Mouse (Mus musculus): Measurements from ENCODE around the gene Apob.
"Not testable (repeated sequence)": the region's sequence is repeated elsewhere in the genome, so short reads cannot be mapped to it uniquely, and the experiment has no call there.

Apob gene

DNA sequence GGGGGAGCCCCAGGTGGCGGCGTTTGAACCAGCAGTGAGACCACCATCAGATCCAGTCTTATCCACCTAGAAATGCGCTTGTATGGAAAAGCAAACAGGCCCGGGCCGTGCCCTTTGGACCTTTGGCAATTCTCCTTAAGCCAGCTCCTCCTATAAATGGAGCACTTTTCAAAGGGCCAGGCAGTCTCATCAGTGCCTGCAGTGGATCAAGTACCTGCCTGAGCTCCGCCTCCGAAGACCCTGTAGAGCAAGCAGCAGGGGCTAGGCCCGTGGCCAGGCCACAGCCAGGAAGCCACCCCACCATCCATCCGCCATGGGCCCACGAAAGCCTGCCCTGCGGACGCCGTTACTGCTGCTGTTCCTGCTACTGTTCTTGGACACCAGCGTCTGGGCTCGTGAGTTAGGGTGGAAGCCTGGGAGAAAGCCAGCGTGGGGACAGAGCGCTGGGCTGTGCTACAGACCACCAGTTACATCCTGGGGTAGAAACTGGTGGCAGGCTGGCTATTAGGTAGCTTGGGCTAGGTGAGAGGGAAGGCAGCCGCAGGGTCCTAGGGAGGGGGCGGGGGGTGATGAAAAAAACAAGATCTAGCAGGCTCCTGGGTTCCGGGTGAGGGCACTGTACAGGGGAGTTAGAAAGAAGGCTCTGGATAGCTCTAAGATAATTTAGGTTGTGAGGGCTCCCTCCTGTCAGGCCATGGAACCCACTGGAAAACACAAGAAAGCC is at the start of gene Apob:
Gene Apob (plus strand): TSS at position 183 of the 724 bp plus-strand sequence.
- DNase-seq (ENCODE audit: low read depth), result no peak

DNA sequence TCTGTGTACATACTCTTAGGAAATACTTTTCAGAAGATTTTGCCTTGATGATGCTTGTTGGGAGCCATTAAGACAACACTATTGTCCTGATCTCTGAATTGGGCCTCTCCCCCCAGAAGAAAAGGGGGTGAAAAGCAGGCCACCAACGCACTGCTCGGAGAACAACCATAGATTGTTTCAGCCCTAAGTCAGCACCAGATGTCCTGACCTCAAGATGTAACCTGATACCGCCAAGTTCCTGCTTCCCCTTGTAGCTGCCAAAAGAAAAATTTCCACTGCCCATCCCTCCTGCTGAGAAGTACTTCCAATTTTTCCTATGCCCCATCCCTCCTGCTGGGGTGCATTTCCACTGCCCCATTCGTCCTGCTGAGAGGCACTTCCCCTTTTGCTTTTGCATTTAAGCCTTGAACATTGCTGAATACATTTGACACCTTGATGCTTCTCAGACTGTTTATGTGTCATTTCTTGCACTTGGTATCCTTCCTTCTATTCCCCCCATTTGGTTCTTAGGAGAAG is 45.0 kb upstream of the Apob start:
- no peak for DNase-seq (ENCODE audit: low read depth)

DNA sequence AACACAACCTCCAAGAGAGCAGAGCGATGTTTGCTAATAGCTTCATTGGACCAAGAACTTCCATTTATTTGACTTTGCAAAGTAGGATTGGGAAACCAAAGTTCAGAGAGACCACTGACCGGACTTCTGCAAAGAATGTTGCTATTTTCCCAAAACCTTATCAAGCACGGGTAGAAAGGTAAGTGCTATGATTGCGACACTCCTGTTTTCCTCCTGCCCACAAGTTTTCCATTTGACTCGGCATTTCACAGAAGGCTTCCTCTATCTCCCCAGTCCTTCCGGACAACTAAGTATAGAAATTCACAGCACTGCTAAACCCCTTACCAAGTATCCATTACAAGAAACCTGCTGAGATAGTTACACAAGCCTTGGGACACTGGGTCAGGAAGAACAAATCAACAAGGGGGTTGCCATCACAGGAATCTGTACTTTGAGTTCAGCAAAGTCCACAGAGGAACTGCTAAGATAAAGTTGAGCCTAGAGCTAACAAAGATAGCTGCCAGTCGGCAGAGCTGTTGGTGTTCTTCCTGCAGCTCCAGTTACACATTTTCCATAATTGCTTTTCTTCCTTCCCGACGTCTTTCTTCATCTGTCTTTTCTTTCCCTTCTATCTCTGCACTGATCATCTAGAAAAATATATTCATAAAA is 27.2 kb upstream of the Apob start:
- no peak for DNase-seq (ENCODE audit: low read depth)

DNA sequence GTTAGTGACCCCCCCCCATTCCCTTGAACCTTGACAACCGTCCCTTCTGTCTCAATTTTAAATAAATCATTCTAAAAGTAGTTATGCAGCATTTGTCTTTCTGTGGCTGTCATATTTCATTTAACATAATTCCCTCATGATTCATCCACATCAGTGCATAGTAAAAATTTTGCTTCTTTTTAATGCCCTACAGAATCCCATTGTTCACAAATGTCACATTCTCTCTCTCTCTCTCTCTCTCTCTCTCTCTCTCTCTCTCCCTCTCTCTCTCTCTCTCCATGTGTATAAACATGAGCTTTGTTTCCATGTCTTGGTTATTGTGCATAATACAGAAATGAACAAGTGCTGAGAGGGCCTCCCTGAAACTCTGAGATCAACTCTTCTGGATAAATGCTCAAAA is 18.6 kb upstream of the Apob start:
- DNase-seq (ENCODE audit: low read depth), result no peak

DNA sequence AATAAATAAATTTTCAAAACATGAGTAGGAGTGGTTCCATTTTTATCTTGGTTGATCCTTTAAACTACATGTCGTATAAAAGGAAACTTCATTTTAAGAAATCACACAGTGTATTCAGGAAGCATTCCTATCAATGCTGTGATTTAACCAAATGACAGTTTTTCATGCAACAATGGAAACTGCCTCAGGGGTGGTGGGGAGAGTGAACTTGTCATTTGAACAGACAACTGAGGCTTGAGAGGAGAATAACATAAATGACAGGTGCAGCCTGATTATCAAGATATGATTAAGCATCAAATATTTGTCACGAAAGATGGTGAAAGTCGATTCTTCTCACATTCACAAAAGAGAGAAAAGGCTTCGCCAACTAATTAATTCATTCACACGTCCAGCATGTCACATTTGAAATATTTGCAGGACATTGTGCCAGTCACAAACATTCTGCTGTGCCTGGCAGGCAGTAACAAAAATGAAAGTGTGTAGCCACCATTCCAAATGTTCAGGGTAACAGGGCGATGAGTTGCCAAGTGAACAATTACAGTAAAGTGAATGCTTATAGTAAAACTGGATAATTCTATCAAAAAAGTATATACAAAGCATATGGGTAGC is 18.0 kb upstream of the Apob start:
- no peak for DNase-seq (ENCODE audit: low read depth)

DNA sequence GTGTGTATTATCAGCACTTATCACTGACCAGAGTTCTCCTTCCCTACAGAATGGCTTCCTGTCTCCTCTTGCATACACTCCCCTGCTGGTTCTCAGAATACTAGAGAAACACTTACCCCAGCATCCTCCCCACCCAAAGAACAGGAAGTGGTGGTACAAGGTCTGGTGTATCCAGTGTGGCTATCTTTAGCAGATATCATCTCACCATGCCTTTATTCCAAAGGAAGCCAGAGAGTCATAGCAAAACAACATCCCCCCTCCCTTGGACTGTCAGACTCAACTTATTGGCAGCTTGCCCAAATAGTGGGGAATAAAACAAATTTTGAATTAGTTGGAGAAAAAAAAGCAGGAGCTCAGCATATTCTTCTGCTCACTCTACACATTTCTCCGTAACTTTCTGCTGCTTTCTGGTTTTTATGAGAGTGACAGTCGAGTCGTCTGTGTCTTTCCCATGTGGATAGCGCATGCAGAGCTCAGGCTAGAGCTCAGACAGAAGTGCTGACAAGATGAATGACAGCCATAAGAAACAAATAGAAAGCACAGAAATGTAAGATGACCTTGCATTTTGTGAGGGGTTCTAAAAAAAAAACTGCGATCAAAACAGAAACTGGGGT is 15.0 kb upstream of the Apob start:
- DNase-seq (ENCODE audit: low read depth), result no peak

DNA sequence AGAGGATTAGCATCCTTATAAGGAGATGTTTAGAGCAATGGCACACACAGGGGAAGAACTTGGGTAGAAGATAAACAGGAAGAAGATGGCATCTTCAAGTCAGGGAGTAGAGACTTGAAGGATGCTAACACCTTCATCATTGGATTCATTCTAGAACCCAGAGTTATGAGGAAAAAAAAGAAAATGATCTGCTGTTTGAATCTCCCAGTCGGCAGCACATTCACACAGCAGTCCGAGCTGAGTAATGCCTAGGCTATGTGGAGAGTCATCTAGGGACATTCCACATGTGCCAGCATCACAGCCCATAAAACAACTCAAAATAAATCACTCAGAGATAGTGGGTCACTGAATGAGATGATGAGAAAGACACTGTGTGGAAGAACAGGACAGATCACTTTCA is 10.2 kb upstream of the Apob start:
- no peak for DNase-seq (ENCODE audit: low read depth)

DNA sequence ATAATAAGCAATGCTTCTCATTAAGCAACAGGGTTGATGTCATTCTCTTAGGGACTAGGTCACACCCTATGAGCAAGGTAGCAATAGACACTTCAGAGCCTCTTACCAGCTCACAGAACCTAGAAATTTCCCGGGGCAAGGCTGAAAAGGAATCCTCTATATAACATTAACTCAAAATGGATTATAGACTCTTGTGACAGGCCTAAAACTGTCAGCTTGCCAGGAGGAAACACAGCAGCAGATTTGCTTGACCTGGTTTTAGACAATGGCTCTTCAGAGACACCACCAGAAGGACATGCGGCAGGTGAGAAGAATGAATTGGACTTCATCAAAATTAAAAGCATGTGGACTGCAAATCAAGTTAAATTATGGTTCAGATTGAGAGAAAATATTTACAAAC is 7.1 kb upstream of the Apob start:
- DNase-seq (ENCODE audit: low read depth), result no peak

DNA sequence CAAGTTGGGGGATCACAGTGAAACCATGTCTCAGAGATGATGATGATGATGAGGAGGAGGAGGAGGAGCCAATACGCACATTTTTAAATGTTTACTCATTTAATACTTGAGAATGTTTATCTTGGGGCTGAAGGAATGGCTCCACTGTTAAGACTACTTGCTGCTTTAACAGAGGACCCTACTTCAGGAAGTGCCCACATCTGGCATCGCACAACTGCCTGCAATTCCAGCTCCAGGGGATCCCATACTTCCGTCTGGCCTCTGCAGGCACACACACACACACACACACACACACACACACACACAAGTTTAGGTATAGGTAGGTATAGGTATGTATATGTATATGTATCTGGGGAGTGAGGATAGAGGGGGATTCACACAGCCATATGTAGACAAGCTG is 6.6 kb upstream of the Apob start:
- DNase-seq (ENCODE audit: low read depth), result no peak

DNA sequence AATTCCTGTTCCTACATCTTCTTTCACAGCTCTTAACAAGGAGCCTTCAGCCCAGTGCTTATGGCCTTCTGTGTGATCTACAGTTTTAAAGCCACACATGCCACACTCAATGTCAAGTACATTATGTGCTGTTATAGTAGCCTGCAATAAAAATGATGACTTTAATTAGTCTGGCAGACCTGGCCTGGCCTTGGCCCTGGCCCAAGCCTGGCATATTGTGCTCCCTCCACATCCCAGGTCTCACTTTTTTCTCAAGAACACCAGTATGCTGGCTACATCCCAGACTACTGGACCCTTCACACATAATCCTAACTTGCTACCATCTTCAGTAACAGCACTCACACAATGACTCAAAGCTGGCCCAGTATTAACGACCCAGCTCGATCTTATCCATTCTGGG is 5.7 kb upstream of the Apob start:
- DNase-seq (ENCODE audit: low read depth), result no peak

DNA sequence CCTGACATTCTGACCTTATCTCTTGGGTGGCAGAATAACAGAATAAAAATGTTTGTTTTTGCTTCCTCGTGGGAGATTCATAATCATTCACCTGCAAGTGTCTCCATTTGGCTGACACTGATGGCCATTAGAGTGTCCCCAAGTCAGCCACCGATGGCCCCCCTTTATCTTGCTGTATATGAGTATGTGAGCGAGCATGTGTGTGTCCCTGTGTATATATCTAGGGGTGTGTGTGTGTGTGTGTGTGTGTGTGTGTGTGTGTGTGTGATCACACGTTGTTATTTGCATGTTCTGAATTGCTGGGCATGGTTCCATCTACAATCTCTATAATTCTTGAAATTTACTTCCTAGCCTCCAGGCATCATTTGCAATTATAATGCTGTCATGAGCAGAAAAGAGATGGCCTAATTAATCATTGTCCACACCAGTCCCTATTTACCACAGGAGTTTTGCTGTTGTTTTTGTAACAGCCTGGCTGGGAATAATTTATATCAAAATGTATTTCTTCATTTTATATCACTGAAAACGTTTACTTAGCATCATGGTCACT is 3.6 kb upstream of the Apob start:
- DNase-seq (ENCODE audit: low read depth), result no peak

DNA sequence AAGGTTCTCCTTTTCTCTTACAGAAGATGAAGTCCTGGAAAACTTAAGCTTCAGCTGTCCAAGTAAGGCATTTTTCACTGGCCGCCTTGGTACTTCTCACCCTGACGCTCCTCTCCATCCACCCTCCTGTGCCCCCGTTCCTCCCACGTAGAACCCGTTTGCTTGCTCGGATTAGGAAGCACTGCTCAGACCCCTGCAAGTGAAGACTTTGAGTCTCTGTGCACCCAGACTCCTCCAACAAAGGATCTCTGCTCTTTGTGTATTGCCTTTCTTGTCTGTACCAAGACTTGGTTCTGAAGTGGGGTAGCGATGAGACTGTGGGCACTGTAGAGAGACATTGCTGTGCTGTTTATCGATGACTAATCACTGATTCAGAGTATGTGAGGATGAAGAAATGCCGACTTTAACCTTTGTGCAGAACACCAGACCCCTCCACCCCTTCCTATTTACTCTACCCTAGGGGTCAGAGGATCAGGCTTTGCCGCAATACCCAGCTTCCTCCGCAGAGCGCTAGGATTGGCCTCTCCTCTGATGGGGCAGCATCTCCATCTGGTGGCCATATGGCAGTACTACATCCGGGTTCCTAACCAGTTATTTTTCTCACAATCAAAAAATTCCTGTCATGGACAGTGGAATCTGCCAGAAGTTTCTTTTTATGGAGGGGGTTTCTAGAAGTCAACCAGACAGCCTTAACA is 889 bp downstream of the Apob start:
- peak; percentile 32 for DNase-seq (ENCODE audit: low read depth)

DNA sequence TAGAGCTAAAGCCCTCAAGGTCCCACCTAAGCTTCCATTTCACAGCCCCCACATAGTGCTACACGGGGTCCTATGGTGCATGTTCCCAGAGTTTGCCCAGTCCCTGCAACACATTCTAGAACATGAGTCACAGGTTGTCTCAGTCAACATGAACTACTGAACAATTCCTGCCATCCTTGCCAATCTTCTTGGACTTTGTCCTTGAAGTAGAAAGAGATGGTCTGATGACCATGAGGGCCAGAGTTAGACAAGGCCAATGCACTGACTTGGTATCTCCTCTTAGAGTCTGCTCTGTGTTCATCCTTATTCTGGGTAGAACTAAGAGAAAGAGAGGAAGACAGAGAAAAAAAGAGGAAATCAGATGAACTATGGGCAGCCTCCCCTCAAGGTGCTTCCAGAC is 7.0 kb downstream of the Apob start:
- no peak for DNase-seq (ENCODE audit: low read depth)

DNA sequence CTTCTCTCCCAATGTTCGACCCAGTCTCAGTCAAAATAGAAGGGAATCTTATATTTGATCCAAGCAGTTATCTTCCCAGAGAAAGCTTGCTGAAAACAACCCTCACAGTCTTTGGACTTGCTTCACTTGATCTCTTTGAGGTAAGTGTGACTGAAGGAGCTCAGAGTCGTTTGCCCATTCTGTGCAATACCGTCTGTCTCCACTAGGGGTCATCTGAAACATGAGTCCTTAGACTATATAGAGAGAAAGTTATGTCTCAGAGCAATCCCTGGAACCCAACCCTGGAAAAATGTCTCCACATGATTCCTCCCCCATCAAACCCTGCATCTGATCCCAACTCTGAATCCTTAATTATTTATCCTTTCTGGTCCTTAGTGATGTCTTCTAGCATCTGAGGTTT is 13.4 kb downstream of the Apob start:
- peak; percentile 59 for DNase-seq (ENCODE audit: low read depth)

DNA sequence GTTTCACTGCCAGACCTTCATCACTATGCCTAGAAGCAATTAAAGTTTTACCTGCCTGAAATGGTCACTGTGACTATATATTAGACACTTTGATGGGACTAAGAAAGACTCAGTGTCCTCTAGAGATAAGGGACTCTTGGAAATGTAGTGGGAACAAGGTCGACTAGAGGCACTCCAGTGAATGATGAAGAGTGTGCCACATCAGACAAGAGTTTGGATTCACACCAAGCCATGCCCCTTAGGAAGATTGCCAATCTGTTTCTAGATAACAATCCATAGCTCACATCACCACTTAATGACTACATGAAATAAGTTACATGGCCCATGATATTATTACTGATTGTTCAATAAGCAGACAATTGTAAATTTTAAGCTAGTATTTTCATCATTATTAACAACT is 14.1 kb downstream of the Apob start:
- DNase-seq (ENCODE audit: low read depth), result no peak

DNA sequence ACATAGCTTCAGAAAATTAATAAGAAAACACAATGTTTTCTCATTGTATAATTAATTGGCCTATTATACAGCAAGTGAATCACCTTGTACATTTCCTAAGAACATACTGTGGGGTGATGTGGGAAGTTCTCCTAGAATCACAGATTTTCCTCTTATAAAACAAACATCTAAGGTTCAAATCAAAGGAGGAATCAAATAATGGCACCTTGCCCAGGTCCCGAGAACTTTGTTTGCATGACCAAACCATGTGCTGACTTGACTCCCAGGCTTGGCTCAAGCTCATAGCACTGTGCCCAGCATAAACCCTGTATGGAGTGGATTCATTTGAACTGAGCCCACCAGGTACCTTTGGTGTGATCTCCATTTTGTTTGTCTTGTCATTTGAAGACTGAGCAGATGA is 43.5 kb downstream of the Apob start:
- no peak for DNase-seq (ENCODE audit: low read depth)

DNA sequence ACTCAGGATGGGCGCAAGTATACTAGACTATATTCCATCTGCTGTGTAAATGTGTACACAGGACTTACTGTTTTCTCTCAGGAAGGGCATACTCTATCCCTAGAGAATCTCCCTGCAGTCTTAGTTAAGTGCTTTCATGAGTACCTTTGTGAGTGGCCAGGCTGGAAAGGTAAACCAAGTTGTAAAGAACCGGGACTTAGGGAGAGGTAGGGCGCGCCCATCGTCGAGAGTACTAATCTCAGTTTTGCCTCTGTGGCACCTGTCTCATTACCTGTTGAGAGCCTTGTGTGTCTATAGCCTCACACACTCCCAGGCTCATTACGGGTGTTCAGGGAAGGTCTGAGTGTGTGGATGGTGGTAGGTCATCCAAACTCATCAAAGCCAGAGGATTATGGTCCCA is 52.1 kb downstream of the Apob start:
- no peak for DNase-seq (ENCODE audit: low read depth)

DNA sequence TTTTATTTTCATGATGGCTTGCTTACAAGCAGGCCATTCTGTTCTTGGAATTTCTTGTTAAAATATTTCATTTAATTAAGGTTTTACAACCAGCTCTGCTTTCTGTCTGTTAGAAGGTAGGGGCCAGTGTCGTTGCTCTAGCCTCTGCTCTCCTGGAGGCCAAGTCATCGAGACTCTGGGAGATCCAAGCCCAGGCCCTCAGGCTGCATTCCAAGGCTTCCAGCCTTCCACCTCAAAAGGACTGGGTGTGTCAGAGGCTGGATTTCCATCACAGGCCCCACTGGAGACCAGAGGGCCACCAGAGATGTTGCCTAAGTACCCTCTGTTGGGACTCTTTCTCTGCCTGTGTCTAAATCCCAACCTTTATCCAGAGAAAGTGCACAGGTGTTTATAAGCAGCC is 52.6 kb downstream of the Apob start:
- DNase-seq (ENCODE audit: low read depth), result no peak

DNA sequence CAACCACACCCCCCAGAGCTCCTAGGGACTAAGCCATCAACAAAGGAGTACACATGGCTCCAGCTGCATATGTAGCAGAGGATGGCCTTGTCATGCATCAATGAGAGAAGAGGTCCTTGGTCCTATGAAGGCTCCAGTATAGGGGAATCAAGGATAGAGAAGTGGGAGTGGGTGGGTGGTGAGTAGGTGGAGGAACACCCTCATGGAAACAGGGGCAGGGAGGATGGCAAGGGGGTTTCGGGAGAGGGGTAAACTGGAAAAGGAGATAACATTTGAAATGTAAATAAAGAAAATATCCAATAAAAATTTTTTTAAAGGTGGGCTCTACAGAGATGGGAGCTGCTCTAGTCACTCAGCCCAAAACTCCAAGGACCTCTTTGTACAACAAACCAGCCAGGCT is 53.7 kb downstream of the Apob start:
- DNase-seq (ENCODE audit: low read depth), result not testable (repeated sequence)

DNA sequence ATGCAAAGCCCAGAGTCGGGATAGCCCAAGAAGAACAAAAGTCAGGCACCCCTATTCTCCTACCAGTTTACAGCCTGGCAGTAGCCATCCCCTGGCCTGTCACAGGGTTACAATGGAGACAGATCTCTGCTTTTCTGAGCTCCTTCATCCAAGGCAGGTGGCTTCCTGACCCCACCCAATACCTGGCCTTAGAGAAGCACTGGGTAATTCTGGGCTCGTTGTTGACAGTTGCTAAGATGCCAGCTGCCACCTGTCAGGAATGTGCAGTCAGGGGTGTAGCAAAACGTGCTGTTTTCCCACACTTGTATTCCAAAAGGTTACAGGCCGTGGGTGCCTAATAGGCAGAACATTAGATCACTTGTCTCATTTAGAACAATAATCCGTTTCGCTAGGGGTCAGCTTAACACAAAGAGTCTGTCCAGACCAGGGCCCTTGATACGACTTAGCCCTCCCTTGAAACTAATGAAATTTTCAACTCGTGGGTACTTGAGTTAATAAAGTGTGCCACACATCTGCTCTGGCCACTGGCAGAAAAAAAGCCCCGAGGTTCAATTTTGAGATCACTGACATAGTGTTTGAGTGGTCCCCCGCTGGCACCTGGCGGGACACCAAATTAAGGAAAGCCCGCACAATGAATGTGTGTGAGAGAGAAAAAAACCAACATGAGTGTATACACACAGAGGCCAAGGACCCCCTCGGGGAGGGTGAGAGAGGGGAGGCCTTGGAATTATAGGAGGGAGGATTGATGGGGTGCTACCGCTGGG is 54.3 kb downstream of the Apob start:
- DNase-seq (ENCODE audit: low read depth), result no peak

DNA sequence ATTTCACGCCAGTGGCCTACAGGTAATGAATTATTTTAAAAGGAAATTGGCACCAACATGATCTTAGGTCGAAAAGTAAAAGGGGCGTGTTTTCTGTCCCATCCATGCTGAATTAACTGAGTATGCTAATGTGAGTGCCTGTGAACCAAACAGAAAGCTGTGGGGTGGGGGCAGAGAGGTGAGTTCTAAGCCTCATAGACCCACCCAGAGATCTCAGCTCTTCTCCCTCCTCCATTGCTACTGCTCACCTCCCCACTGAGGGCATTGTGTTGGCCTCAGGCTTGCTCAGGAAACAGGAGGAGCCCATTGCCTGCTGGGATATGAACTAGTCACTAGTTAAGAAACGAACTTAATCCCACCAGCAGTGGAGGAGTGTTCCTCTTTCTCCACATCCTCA is 54.9 kb downstream of the Apob start:
- no peak for DNase-seq (ENCODE audit: low read depth)

All from c-Kit-positive CD71-negative TER-119-negative erythroid progenitor cells, embryonic 14.5 days (primary cell).